In genomic region chr4:131485126-131485825, GRCm38 (mm10) we compare ENCODE assay signal across 11 mouse cellular contexts.
DNase-seq lines count a peak whose midpoint lies in the region; ATAC-seq and TF ChIP-seq lines count a peak whose summit lies in the region.
"Had no signal": no experiment of that assay in that cellular context is flagged by ENCODE, and none has a peak within 500 bp of the region (broad histone marks: within the 10 kb centered on the region; RNA-seq: fewer than 3 reads in every experiment).

No protein-coding gene starts in this region.

- no peaks in the 10 kb centered on the region for H3K9me3 ChIP-seq in heart, embryonic 10.5 days
- H3K9me3 ChIP-seq in hindbrain, embryonic 10.5 days, result no peaks in the 10 kb centered on the region
- no peaks in the 10 kb centered on the region for H3K9me3 ChIP-seq in limb, embryonic 14.5 days (ENCODE audit: control insufficient read depth, low read length)
- H3K9me3 ChIP-seq: liver, embryonic 15.5 days had no signal

- peak overlapping the region; percentile 24; the same call in 1 of the 2 replicates for H3K27ac ChIP-seq in heart, embryonic 10.5 days
- H3K27ac ChIP-seq in hindbrain, embryonic 10.5 days, result peak overlapping the region; percentile 63
- peak overlapping the region; percentile 72 for H3K27ac ChIP-seq in limb, embryonic 14.5 days (replicated peaks; ENCODE audit: low read depth, low read length)
- H3K27ac ChIP-seq: heart, adult 2 months; liver, embryonic 15.5 days had no signal

- H3K27me3 ChIP-seq in heart, embryonic 10.5 days (ENCODE audit: insufficient read depth, poor library complexity, severe bottlenecking), result peaks cover 66% of the 10 kb centered on the region
- peaks cover 9% of the 10 kb centered on the region for H3K27me3 ChIP-seq in hindbrain, embryonic 10.5 days (ENCODE audit: insufficient read depth, poor library complexity, severe bottlenecking)
- no peaks in the 10 kb centered on the region for H3K27me3 ChIP-seq in limb, embryonic 14.5 days (ENCODE audit: control insufficient read depth, insufficient read depth, low read length)

- no peak for ATAC-seq in limb, embryonic 14.5 days (ENCODE audit: low FRiP score, low read depth)

- no peak overlapping the region for H3K4me3 ChIP-seq in heart, embryonic 10.5 days
- no peak overlapping the region for H3K4me3 ChIP-seq in hindbrain, embryonic 10.5 days
- no peak overlapping the region for H3K4me3 ChIP-seq in limb, embryonic 14.5 days (replicated peaks; ENCODE audit: low read length)
- H3K4me3 ChIP-seq: heart, adult 2 months; liver, embryonic 15.5 days had no signal

- H3K4me2 ChIP-seq in limb, embryonic 14.5 days (replicated peaks; ENCODE audit: low read depth, low read length, severe bottlenecking), result peak overlapping the region; percentile 33
- H3K4me2 ChIP-seq: liver, embryonic 15.5 days had no signal

- H3K36me3 ChIP-seq in heart, embryonic 10.5 days, result no peaks in the 10 kb centered on the region
- H3K36me3 ChIP-seq in hindbrain, embryonic 10.5 days, result no peaks in the 10 kb centered on the region
- H3K36me3 ChIP-seq in limb, embryonic 14.5 days (ENCODE audit: control insufficient read depth, insufficient read depth, low read length), result no peaks in the 10 kb centered on the region
- H3K36me3 ChIP-seq: liver, embryonic 15.5 days had no signal

- no peak for TF ChIP-seq POLR2A in limb, embryonic 14.5 days (IDR thresholded peaks at IDR 0.05; ENCODE audit: borderline replicate concordance, extremely low read depth, insufficient read depth, insufficient read length)

- 79% methylated on average over 13 of the region's 13 CpGs for WGBS in heart, embryonic 10.5 days
- 78% methylated on average over 13 of the region's 13 CpGs for WGBS in hindbrain, embryonic 10.5 days
- 25% methylated on average over 13 of the region's 13 CpGs for WGBS in limb, embryonic 14.5 days

- peaks cover 36% of the 10 kb centered on the region for H3K4me1 ChIP-seq in heart, embryonic 10.5 days
- peaks cover 64% of the 10 kb centered on the region for H3K4me1 ChIP-seq in hindbrain, embryonic 10.5 days (replicated peaks)
- peaks cover 66% of the 10 kb centered on the region for H3K4me1 ChIP-seq in limb, embryonic 14.5 days (ENCODE audit: control insufficient read depth, insufficient read depth, low read length)
- H3K4me1 ChIP-seq: liver, embryonic 15.5 days had no signal

- no peak overlapping the region for H3K9ac ChIP-seq in limb, embryonic 14.5 days (ENCODE audit: low read depth, low read length, severe bottlenecking)
- H3K9ac ChIP-seq: liver, embryonic 15.5 days had no signal

- DNase-seq in heart, embryonic 10.5 days (ENCODE audit: low spot score), result no peak
- DNase-seq in heart, adult 8-10 months (ENCODE audit: low spot score), result no peak
- peak; percentile 85 for DNase-seq in brain, adult 2 months (ENCODE audit: low read depth, low spot score)
- DNase-seq in hindbrain, embryonic 10.5 days (ENCODE audit: low spot score), result no peak
- no peak for DNase-seq in limb, embryonic 14.5 days (ENCODE audit: low spot score)
- DNase-seq in spleen, postnatal 10 days (ENCODE audit: low spot score in 2 of 2), result no peak
- DNase-seq in retina, postnatal 1 day, result no peak
- DNase-seq in kidney, postnatal 36 days, result no peak
- DNase-seq: B cell, adult 2 months; heart, adult 2 months had no signal
